Mouse (Mus musculus): ENCODE measurements around the gene Bicc1. TPM values are rescaled to one million over a fixed set of nuclear protein-coding genes. Genes with fewer than 3 reads are reported as not detected.

Gene Bicc1
- total RNA-seq, 1 experiment, result 1.8 TPM

DNA sequence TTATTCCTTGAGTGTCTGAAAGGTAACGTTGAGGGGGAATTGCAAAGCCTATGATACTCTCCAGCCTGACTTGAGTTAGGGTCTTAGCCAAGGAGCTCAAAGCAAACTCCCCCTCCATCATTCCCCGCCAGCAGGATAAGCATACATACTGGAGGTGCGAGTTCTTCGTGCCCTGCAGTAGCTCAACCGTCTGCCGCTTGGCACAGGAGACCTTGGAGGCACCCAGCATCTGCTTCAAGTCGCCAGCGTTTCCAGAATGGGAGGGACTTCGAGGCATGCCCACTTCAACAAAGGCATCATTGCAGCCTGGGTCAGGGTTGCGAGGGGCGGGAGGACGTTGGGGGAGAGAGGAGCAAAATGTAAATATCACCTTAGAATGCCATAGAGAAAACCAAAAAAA lies 214.4 kb downstream of the Bicc1 start:
- H3K27ac ChIP-seq (ENCODE audit: insufficient read depth, low read depth, low read length, poor library complexity, severe bottlenecking), result no peak overlapping the region
- no peaks in the 10 kb centered on the region for H3K4me1 ChIP-seq (ENCODE audit: control insufficient read depth in 2 of 2, insufficient read depth in 2 of 2, low read length in 2 of 2, poor library complexity in 1 of 2)
- H3K9ac ChIP-seq (ENCODE audit: insufficient read depth, low read depth, low read length, poor library complexity, severe bottlenecking), result no peak overlapping the region
- in situ Hi-C loops (cut with MboI; ENCODE audit: low sequenced_read_pairs in 2 of 2, unreplicated experiment in 2 of 2), result no loop called here
- TF ChIP-seq ZNF384 (IDR thresholded peaks at IDR 0.05; ENCODE audit: low read depth, low read length), result no peak
- TF ChIP-seq CHD2 (IDR thresholded peaks at IDR 0.05; ENCODE audit: low read depth, low read length), result no peak
- H3K9me3 ChIP-seq (ENCODE audit: control insufficient read depth, insufficient read depth, low read depth, low read length), result no peaks in the 10 kb centered on the region
- no peak overlapping the region for H3K4me3 ChIP-seq (ENCODE audit: insufficient read depth in 1 of 2, low read depth in 1 of 2, low read length in 2 of 2, poor library complexity in 1 of 2, severe bottlenecking in 1 of 2)
- no peak for DNase-seq (ENCODE audit: low read depth, low spot score)
- no peaks in the 10 kb centered on the region for H3K36me3 ChIP-seq (ENCODE audit: control insufficient read depth, insufficient read depth, low read length, poor library complexity, severe bottlenecking)

GRCm38 (mm10) chr10:70941623-70942022 lies 217.9 kb downstream of the Bicc1 start:
- DNase-seq (ENCODE audit: low read depth, low spot score), result no peak
- H3K9me3 ChIP-seq (ENCODE audit: control insufficient read depth, insufficient read depth, low read depth, low read length), result no peaks in the 10 kb centered on the region
- in situ Hi-C loops (cut with MboI; ENCODE audit: low sequenced_read_pairs in 2 of 2, unreplicated experiment in 2 of 2), result no loop called here
- H3K9ac ChIP-seq (ENCODE audit: insufficient read depth, low read depth, low read length, poor library complexity, severe bottlenecking), result no peak overlapping the region
- no peak overlapping the region for H3K27ac ChIP-seq (ENCODE audit: insufficient read depth, low read depth, low read length, poor library complexity, severe bottlenecking)
- H3K4me1 ChIP-seq (ENCODE audit: control insufficient read depth in 2 of 2, insufficient read depth in 2 of 2, low read length in 2 of 2, poor library complexity in 1 of 2), result no peaks in the 10 kb centered on the region; a peak in 1 of 4 replicates
- H3K4me3 ChIP-seq (ENCODE audit: insufficient read depth in 1 of 2, low read depth in 1 of 2, low read length in 2 of 2, poor library complexity in 1 of 2, severe bottlenecking in 1 of 2), result no peak overlapping the region
- H3K36me3 ChIP-seq (ENCODE audit: control insufficient read depth, insufficient read depth, low read length, poor library complexity, severe bottlenecking), result no peaks in the 10 kb centered on the region
- TF ChIP-seq HCFC1 (IDR thresholded peaks at IDR 0.05; ENCODE audit: borderline replicate concordance, insufficient read depth, low read length), result no peak
- no peak for TF ChIP-seq ZC3H11A (IDR thresholded peaks at IDR 0.05; ENCODE audit: borderline replicate concordance, low read depth, low read length)
- no peak for TF ChIP-seq CHD2 (IDR thresholded peaks at IDR 0.05; ENCODE audit: low read depth, low read length)
- no peak for TF ChIP-seq MAFK (IDR thresholded peaks at IDR 0.05; ENCODE audit: insufficient read depth, low read depth, low read length)
- TF ChIP-seq ZNF384 (IDR thresholded peaks at IDR 0.05; ENCODE audit: low read depth, low read length), result no peak

DNA sequence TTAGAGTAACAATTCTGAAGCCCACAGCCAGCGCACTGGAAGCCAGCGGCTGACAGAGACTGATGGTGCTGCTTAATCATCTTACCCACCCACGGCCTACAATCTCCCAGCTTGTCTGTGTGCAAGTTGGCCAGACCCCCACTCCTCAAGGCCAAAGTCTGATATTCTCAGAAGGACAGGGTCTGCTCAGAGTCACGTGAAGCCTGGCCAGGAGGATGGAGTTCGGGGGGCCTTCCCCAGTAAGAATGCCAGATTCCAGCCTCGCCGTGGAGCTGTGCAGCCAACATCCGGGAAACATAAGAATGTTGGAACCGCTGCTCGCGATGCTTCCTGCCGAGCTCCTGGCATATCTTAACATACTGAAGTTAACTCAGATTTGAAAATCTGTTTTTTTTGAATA lies 219.7 kb downstream of the Bicc1 start:
- Histone ChIP-seq H3K4me1 (ENCODE audit: control insufficient read depth in 2 of 2, insufficient read depth in 2 of 2, low read length in 2 of 2, poor library complexity in 1 of 2) (no peaks in the 10 kb centered on the region; a peak in 1 of 4 replicates), H3K9ac (ENCODE audit: insufficient read depth, low read depth, low read length, poor library complexity, severe bottlenecking) (no peak overlapping the region), H3K9me3 (ENCODE audit: control insufficient read depth, insufficient read depth, low read depth, low read length) (no peaks in the 10 kb centered on the region), H3K36me3 (ENCODE audit: control insufficient read depth, insufficient read depth, low read length, poor library complexity, severe bottlenecking) (no peaks in the 10 kb centered on the region), H3K4me3 (ENCODE audit: insufficient read depth in 1 of 2, low read depth in 1 of 2, low read length in 2 of 2, poor library complexity in 1 of 2, severe bottlenecking in 1 of 2) (no peak overlapping the region), H3K27ac (ENCODE audit: insufficient read depth, low read depth, low read length, poor library complexity, severe bottlenecking) (no peak overlapping the region; the same call in 1 of the 2 replicates)
- TF ChIP-seq ZNF384 (IDR thresholded peaks at IDR 0.05; ENCODE audit: low read depth, low read length) (no peak), MAFK (IDR thresholded peaks at IDR 0.05; ENCODE audit: insufficient read depth, low read depth, low read length) (no peak), ZC3H11A (IDR thresholded peaks at IDR 0.05; ENCODE audit: borderline replicate concordance, low read depth, low read length) (no peak), HCFC1 (IDR thresholded peaks at IDR 0.05; ENCODE audit: borderline replicate concordance, insufficient read depth, low read length) (no peak)
- no peak for DNase-seq (ENCODE audit: low read depth, low spot score)
- in situ Hi-C loops (cut with MboI; ENCODE audit: low sequenced_read_pairs in 2 of 2, unreplicated experiment in 2 of 2), result no loop called here

DNA sequence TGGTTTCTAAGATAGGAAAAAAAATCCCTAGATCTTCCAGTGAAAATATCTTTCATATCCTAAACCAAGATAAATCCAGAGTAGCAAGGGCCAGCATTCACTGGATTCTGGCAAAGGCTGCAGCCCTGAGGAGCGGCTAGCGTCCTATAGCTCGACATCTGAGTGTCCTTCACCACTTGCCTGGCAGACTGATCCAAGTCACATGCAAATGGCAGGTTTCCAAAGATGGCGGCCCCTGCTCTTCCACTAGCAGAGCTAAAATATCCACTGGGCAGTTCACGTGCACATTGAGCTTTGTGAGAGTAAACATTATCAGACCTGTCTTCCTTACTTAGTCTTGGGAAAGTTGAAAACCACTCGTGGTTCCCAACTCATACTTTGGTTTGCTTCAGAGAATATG lies 222.1 kb downstream of the Bicc1 start:
- no peak overlapping the region for H3K9ac ChIP-seq (ENCODE audit: insufficient read depth, low read depth, low read length, poor library complexity, severe bottlenecking)
- H3K4me3 ChIP-seq (ENCODE audit: insufficient read depth in 1 of 2, low read depth in 1 of 2, low read length in 2 of 2, poor library complexity in 1 of 2, severe bottlenecking in 1 of 2), result no peak overlapping the region
- H3K36me3 ChIP-seq (ENCODE audit: control insufficient read depth, insufficient read depth, low read length, poor library complexity, severe bottlenecking), result no peaks in the 10 kb centered on the region
- no peak overlapping the region for H3K27ac ChIP-seq (ENCODE audit: insufficient read depth, low read depth, low read length, poor library complexity, severe bottlenecking)
- no peak for TF ChIP-seq CHD2 (IDR thresholded peaks at IDR 0.05; ENCODE audit: low read depth, low read length)
- no peak for TF ChIP-seq ZNF384 (IDR thresholded peaks at IDR 0.05; ENCODE audit: low read depth, low read length)
- no peak for TF ChIP-seq HCFC1 (IDR thresholded peaks at IDR 0.05; ENCODE audit: borderline replicate concordance, insufficient read depth, low read length)
- TF ChIP-seq ZC3H11A (IDR thresholded peaks at IDR 0.05; ENCODE audit: borderline replicate concordance, low read depth, low read length), result no peak
- no peak for TF ChIP-seq MAFK (IDR thresholded peaks at IDR 0.05; ENCODE audit: insufficient read depth, low read depth, low read length)
- no peaks in the 10 kb centered on the region; a peak in 1 of 4 replicates for H3K4me1 ChIP-seq (ENCODE audit: control insufficient read depth in 2 of 2, insufficient read depth in 2 of 2, low read length in 2 of 2, poor library complexity in 1 of 2)
- no peak for DNase-seq (ENCODE audit: low read depth, low spot score)
- in situ Hi-C loops (cut with MboI; ENCODE audit: low sequenced_read_pairs in 2 of 2, unreplicated experiment in 2 of 2), result no loop called here
- no peaks in the 10 kb centered on the region for H3K9me3 ChIP-seq (ENCODE audit: control insufficient read depth, insufficient read depth, low read depth, low read length)

- no peak for DNase-seq (ENCODE audit: low read depth, low spot score)
- no peak overlapping the region for H3K4me3 ChIP-seq (ENCODE audit: insufficient read depth in 1 of 2, low read depth in 1 of 2, low read length in 2 of 2, poor library complexity in 1 of 2, severe bottlenecking in 1 of 2)
- H3K9me3 ChIP-seq (ENCODE audit: control insufficient read depth, insufficient read depth, low read depth, low read length), result no peaks in the 10 kb centered on the region
- no peak overlapping the region for H3K27ac ChIP-seq (ENCODE audit: insufficient read depth, low read depth, low read length, poor library complexity, severe bottlenecking)
- no peaks in the 10 kb centered on the region; a peak in 1 of 4 replicates for H3K4me1 ChIP-seq (ENCODE audit: control insufficient read depth in 2 of 2, insufficient read depth in 2 of 2, low read length in 2 of 2, poor library complexity in 1 of 2)
- TF ChIP-seq ZC3H11A (IDR thresholded peaks at IDR 0.05; ENCODE audit: borderline replicate concordance, low read depth, low read length), result no peak
- TF ChIP-seq CHD2 (IDR thresholded peaks at IDR 0.05; ENCODE audit: low read depth, low read length), result no peak
- no peak for TF ChIP-seq HCFC1 (IDR thresholded peaks at IDR 0.05; ENCODE audit: borderline replicate concordance, insufficient read depth, low read length)
- TF ChIP-seq MAFK (IDR thresholded peaks at IDR 0.05; ENCODE audit: insufficient read depth, low read depth, low read length), result no peak
- TF ChIP-seq ZNF384 (IDR thresholded peaks at IDR 0.05; ENCODE audit: low read depth, low read length), result no peak
- no peaks in the 10 kb centered on the region for H3K36me3 ChIP-seq (ENCODE audit: control insufficient read depth, insufficient read depth, low read length, poor library complexity, severe bottlenecking)
- in situ Hi-C loops (cut with MboI; ENCODE audit: low sequenced_read_pairs in 2 of 2, unreplicated experiment in 2 of 2), result no loop called here
- no peak overlapping the region for H3K9ac ChIP-seq (ENCODE audit: insufficient read depth, low read depth, low read length, poor library complexity, severe bottlenecking)
Measured at GRCm38 (mm10) chr10:70936008-70936407, 223.5 kb downstream of the Bicc1 start.

Data from ES-E14 (cell line).